Mouse (Mus musculus) heart, postnatal 25 days (tissue): ENCODE data around the gene Ndufs2. TPM values are rescaled to one million over a fixed set of nuclear protein-coding genes. Genes with fewer than 3 reads are reported as not detected.

Experiments used
- DNase-seq: peaks from one replicate; pipeline ENCODE4 v3.0.0; 2022; ENCODE audit warnings: low spot score
- intact Hi-C: fragments of 180-260 bp; cut with DNase I; formaldehyde crosslinking; loops from one replicate; pipeline ENCODE4 v1.15.1; 2025
- total RNA-seq, 2 experiments: library from RNA; stranded (reverse); gene quantifications; 2 replicates each; pipeline ENCODE4 v1.2.3; 2021

Ndufs2 gene
- total RNA-seq, 2 experiments from 2014 or later, result 1,437 to 1,441 TPM

DNA sequence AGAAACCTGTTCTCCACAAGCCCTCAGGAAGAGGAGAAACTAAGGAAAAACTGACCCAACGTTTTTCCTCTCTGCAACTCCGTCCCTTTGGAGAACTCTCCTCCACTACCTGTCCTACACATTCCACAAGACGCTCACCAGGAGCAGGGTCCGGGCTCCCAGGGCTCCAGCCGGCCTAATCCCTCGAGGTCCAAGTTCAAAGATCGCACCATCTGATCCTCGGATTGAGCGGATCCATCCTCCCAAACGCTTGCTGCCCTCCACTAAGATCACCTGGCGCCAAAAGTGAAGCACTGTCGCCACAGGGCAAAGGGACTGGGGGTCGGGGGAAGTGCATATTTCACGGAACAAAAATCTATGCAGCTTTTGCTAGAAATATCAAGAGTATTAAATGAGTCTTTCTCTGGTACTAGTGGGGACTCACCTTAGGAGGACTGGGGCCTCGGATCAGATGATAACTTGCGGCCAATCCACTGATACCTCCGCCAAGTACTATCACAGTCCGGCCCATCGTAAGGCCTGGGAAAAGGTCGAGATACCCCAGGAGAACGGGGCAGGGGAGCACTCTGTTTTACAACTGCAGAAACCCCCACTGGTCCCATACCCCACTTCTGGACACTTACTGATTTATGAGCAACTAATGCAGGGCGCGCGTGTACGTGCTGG, 29.2 kb upstream of the Ndufs2 start:
- intact Hi-C loops, result loop anchor here (2.0 kb wide), 2 partner anchors 34 to 166 kb away; no protein-coding TSS in a partner anchor
- no peak for DNase-seq

DNA sequence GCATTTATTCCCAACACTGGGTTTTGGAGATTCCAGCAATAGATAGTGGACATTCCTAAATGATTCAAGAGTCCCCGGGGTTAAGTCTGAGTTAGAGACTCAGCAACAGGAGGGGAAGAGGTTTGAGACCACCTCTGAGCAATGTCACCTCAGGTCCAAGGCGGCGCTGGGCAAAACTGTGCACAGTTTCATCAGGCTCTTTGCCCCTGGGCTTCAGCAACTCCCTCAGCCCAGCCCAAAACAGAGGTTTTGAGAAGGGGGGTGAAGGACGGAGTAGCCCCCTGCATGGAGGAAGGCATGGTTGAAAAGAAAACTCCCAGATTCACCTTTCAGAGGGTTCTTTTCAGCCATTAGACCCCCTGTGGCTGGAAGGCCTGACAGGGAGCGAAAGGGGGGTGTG, 28.5 kb upstream of the Ndufs2 start:
- no peak for DNase-seq
- intact Hi-C loops, result loop anchor here (2.0 kb wide), 2 partner anchors 33 to 165 kb away; no protein-coding TSS in a partner anchor

DNA sequence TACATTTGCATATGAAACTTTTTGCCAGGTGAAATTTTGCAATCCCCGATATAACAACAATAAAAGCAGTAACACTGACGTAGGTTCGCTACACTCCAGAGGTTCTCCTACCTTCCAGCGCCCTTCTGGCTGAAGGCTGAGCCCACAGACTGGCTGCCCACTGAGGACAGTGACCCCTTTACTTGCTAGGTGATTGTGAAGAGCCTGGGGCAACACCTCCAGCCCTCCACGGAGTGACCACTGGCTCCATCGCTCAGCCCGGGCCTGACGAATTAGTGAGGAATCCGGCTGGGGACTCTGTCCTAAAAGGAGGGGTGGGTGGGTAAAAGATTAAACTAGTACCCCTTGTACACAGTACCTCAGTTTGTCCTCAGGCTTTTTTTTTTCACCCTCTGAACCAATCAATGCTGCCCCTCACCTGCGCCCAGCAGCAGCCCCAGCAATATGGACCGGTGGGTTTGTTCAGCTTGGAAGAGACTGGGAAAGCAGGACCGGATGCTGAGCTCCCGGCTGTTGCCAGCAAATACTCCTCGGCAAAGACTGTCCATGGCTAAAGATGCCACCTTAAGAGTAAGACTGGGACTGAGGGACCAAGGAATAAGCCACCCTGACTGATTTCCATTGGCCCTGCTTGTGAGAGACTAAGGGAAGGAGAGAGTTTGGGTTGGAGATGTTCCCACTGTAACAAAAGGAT, 28.0 kb upstream of the Ndufs2 start:
- intact Hi-C loops, result no loop called here
- DNase-seq, result no peak

DNA sequence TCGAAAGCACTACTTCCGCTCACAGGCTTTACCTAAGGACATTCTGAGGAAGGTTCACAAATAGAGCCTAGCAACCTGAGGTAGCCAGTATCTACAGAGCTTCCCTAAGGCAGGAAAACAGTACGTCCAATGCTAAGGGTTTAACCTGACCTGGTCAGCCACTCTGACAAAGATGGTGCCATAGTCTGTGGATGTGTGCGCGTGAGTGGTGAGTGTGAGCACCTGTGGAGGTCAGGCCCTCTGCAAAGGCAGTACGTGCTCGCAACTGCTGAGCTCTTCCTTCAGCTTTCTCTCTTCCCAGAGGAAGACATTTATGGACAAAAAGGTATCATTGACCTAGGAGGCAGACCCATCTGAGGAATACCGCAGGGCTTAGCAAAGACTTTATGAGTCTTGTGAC, 27.2 kb upstream of the Ndufs2 start:
- intact Hi-C loops, result no loop called here
- DNase-seq, result no peak

DNA sequence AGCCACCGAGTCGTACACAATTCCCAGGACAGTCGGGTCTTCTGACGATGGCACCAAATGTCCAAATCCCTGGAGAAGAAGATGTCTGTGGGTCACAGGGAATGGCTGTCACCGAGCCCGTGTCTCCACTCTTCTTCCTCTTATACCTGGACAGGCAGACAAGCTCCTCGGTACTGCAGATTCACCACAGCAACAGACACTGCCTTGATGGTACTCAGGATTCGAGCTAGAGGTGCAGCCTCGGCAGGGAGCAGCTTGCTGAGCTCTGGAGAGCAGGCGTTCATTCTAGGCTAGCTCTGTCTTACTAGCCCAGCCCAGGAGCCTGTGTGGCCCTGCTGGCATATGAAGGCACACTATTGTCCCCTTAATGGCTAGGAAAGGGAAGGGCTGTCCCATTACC, 26.5 kb upstream of the Ndufs2 start:
- DNase-seq, result no peak
- intact Hi-C loops, result no loop called here

DNA sequence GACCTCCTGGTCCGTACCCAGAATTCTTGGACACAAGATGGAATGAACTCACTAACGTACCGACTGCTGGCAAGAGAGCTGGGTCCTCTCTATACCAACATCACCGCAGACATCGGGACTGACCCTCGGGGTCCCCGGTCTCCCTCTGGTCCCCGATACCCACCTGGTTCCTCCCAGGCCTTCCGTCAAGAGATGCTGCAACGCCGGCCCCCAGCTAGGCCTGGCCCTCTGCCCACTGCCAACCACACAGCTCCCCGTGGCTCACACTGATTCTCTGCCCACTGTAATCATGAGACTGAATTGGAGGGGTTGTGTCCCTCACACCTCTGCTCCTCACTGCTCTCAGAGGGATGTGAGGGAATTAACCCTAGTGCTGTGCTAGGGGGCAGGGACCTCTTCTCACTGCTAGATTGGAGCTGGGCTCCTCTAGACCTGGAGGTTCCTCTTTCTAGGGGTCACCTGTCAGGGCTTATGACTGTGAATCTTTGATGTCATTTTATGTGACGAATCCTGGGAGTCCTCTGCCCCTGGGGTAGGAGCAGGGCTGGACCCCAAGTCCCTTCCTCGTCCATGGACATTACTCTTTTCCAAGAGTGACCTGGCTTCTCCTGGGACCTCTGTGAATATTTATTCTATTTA, 25.0 kb upstream of the Ndufs2 start:
- intact Hi-C loops, result no loop called here
- no peak for DNase-seq

DNA sequence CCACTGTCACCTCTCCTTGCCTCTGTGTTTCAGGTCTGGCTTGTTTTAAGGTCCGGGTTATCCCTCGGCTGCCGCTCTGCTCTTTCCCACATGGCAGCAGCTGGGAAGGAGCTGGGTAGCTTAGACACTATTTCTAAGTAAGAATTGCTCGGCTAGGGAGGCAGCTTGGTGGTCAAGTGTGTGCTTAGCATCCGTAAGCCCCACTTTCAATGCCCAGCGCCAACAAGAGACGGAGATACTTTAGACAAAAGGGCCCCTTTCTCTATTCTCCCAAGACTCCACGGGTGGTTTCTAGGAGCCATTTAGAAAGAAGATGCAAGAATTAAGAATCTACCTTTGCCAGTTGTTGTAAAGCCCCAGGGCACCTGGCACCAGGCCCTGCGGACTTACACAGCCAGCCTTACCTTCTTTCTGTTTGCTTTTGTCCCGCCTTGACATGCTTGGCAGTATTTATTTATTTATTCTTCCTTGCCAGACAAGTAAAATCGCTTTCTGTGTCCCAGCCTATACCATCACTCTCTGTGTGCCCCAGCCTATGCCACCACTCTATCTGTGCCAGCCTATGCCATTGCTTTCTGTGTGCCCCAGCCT, 24.1 kb upstream of the Ndufs2 start:
- no peak for DNase-seq

DNA sequence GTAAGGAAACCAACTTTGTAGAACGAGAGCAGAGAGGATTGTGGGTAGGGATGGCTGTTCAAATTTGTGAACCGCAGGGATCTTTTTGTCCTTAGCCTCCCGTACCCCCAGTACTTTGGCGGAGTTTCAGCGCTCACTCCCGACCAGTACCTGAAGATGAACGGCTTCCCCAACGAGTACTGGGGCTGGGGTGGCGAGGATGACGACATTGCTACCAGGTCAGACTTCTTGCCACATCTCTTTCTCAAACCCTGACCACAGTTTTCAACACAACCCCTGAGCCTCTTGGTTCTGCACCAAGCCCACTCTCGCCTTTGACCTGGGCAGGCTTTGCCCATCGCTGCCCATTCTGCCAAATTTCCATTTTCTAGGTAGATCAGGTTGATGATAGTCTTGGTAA, 23.0 kb upstream of the Ndufs2 start:
- no peak for DNase-seq
- intact Hi-C loops, result no loop called here

More for the DNA sequence above, 24.1 kb upstream of the Ndufs2 start:
- intact Hi-C loops, result no loop called here

DNA sequence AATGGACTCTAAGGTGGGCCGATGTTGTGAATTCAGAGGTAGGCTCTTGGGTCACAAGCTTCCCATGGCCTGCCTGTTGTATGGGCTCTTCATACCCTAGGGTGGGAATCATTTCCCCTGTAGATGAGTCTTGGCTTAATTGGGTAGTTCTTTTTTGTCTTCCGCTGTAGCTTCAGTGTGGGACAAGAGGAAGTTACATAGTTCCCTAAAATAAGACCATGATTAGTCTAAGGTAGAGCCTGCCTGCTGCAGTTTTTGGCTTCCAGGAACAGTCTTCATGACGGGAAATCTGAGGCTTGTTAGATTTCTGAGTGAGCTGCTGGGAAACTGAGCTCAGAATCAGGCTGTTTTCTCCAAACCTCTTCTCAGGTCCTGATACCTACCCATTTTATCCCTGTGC, 20.9 kb upstream of the Ndufs2 start:
- DNase-seq, result no peak
- intact Hi-C loops, result no loop called here

DNA sequence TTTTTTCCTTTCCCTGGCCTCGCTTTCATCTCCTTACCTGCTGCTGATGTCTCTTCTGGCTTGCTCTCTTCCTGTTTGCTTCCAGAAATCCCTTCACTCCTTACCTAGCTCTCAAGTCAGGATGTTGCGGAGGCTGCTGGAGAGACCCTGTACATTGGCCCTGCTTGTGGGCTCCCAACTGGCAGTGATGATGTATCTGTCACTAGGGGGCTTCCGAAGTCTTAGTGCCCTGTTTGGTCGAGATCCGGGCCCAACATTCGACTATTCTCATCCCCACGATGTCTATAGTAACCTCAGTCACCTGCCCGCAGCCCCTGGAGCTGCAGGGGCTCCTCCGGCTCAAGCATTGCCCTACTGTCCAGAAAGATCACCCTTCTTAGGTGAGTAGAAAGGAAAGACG, 20.4 kb upstream of the Ndufs2 start:
- no peak for DNase-seq
- intact Hi-C loops, result no loop called here

DNA sequence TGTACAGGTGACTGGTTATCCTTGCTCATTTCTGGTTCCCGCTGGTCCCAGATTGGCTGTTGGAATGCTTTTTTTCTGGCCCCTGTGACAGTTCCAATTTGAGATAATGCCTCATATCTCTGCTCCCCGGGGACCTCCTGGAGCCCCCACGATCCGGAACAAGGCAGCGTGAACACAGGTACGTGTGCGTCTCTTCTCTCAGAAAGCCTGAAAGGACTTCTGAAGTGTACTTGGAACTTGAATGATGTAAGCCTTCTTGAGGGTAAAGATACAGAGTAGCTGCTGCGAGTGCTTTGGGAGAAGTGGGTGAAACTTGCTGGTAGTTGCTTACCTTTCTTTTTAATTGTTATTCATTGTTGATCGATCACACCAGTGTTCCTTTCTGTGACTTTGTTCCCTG, 20.0 kb upstream of the Ndufs2 start:
- intact Hi-C loops, result no loop called here
- DNase-seq, result no peak

DNA sequence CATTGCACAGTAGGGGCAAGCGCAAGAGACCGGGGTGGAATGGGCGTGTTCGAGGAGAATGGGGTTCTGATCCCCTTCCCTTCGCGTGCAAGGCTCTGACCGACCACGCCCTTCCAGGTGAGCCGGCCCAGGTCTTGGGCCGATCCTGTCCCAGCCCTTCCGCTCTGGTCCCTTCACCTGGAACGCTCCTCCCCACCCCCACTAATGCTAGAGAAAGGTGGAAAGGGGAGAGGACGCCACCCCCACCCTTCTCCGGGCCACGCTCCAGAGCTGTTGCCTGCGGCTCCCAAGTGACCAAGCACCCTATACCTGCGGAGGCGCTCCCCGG, 19.3 kb upstream of the Ndufs2 start:
- DNase-seq, result no peak

DNA sequence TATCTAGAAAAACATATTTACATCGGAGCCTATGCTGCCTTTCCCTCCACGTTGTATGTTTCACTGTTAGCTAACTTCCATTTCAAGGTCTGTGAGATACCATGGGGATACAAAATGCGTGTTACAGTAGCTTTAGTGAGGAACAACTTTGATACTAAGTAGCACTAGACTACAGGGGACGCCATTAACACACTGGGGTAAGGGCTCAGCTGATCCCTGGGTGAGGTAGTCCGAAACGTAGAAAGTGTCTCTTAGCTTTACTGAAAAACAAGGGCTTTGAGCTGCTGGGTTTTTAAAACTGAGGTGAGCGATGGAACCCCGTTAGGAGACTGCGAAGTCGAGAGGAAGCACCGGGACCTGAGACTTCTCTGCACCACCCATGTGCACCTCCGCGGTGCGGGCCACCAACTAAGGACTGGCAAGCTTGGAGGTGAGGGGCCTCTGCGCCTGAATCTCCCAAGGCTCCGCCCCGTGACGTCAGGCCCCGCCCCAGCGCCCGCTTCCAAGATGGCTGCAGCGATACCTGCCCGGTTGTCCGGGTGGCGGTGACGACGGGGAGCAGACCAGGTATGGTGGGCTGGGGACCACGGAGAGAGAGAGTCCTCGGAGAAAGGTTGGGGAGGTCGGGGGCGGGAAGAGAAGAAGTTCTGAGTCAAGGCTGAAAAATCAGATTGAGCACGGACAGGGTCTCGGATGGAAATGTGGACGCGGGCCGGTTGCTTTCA, 18.8 kb upstream of the Ndufs2 start, which contains the start of gene B4galt3:
TSS of gene B4galt3 (plus strand) at position 481 of the 725 bp plus-strand sequence.
- intact Hi-C loops, result no loop called here
- DNase-seq, result peak; percentile 89

More for the DNA sequence above, 19.3 kb upstream of the Ndufs2 start:
- intact Hi-C loops, result no loop called here

DNA sequence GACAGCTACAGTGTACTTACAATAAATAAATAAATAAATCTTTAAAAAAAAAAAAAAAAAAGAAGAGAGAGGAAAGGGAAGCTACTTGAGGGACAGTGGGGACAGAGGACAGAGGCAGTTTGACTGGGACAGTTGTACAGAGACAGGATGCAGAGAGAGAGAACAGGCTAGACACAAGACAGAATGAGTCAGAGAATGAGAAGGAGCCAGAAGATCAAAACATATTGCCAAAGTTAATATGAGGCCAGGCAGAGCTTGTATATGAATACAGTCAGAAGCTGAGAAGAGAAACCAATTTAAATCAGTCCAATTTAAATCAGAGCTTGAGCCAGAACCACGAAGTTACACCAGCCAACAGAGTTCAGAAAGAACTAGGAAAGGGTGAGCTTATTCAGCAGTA, 17.2 kb upstream of the Ndufs2 start:
- intact Hi-C loops, result no loop called here
- no peak for DNase-seq

DNA sequence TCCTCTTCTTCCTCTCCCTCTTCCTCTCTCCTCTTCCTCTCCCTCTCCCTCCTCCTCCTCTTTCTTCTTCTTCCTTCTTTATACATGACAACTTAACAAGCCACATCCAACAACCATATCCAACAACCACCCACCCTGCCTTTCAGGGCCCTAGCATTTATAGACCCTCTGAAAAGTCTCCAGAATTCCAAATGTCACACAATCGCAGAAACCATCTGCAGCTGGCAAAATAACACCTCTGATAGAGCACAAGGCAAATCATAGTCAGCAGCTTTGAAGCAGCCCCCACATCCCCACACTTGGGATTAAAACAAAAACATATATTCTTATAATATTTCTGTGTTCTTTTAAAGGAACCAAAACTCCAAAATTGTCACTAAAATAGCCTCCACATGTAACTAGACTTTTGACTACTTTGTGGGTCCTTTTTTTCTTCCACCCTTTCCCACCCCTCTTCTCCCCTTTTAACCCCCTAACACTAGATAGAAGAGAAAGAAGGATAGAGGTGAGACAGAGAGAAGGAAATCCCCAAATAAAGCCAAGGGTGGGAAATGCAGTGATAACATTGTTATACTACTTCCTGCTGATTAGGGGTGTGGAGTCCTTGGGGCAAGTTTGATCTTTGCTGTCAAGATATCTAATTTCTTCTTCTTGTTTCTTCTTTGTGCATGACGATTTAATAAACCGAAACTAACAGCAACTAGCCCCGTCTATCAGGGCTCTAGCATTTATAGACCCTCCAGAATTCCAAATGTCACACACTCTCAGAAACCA, 15.0 kb upstream of the Ndufs2 start:
- intact Hi-C loops, result no loop called here
- no peak for DNase-seq

DNA sequence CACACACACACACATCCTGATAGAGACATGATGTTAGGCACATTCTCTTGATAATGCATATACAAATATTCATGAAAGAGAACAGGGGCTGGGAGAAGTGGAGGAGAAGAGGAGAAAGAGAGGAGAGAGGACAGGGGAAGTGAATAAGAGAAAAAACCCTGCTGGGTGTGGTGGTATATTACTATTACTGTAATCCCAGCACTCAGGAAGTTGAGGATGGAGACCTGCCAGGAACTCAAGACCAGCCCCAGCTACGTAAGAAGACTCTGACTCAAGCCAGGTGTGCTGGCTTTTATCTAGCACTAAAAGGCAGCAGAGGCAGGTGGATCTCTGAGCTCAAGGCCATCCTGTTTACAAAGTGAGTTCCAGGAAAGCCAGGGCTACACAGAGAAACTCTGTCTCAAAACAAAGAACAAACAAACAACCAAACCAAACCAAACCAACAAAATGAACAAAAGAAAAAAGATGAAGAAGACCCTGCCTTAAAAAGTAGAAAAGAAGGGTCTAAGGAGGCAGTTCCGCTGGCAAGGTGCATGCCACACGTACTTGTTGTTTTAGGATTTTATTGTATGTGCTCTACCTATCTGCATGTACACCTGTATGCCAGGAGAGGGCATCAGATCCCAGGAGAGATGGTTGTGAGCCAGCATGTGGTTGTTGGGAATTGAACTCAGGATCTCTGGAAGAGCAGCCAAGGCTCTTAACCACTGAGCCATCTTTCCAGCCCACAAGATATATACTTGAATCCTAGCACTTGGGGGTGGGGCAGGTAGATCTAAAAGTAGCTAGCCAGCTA, 12.7 kb upstream of the Ndufs2 start:
- DNase-seq, result no peak
- intact Hi-C loops, result no loop called here

DNA sequence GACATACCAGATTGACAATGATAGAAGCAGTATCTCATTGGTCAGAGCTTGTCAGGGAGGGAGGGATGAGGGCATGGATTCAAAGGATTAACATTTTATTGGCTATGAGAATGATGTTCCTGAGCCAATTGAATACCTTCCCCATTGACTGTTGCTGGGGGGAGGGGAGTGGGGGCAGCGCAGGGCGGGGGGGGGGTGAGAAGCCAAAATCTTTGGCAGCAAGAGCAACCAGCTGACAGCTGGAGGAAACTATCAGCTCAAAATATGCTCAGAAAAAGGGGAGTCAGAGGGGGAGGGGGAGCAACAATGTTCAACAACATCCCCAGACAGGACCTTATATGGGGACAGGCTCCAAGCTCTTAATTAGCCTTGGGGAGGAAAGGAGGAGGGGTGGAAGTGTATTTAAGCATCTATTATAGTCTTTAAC, 12.0 kb upstream of the Ndufs2 start:
- no peak for DNase-seq
- intact Hi-C loops, result no loop called here

DNA sequence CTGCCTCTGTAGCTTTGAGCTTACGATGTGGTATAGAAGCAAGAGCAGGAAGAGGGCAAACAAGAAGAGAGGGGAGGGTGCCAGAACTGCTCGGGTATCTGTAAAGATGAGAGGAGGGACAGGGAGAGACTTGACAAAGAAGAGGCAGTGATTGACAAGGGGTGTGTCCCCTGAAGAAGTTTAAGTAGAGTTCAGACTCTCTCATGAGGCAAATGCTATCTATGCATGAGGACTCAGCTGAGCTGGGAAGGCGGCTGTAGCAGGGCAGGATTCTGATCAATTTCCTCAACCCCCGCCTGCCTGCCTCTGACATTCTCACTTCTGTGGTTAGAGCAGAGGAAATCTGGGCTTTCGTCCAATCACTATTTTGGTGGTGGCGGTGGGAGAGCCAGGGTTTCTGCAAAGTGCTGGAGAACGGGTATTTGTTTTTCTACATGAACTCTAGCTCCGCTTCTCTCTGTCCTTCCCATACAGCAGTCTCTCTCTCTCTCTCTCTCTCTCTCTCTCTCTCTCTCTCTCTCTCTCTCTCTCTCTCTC, 11.5 kb upstream of the Ndufs2 start:
- peak; percentile 55 for DNase-seq
- intact Hi-C loops, result no loop called here
